Mouse (Mus musculus): ENCODE measurements around the gene Lhpp. TPM values are rescaled to one million over a fixed set of nuclear protein-coding genes. Genes with fewer than 3 reads are reported as not detected.

The Lhpp gene
- polyA plus RNA-seq, 1 experiment from 2014 or later: 17.7 TPM

DNA sequence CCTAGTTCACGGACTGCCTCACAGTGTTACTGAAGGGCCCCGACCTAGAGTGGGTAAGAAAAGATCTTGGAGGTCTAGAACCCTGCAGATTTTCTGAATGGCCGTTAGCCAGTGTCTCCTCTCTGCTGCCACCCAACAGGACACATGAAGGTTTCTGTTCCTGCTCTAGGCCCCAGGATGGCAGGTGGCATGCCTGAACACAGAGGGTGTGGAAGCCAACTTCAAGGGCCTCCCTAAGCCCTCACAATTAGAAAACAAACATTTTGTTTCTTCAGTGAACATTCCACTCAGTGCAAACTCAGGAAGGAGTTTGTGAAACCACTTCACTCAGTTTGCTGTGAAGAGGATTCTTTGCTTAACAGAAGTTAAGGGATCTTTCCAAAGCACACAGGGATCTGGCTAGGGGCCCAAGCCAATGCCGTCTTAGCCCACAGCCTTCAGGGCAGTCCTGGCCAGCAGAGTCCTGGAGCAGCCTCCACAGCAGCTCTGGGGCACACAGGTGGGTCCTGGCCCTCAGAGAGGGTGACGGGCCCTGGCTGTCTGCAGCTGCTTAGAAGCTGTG, 114.1 kb downstream of the Lhpp start:
- Histone ChIP-seq H3K4me3 (no peak overlapping the region), H3K9me3 (replicated peaks) (no peaks in the 10 kb centered on the region), H3K4me2 (replicated peaks) (no peak overlapping the region), H3K27me3 (no peaks in the 10 kb centered on the region), H3K27ac (no peak overlapping the region), H3K4me1 (peaks cover 22% of the 10 kb centered on the region), H3K36me3 (0 out of 2 replicates have a peak, but pooled peaks cover 3% of the 10 kb centered on the region), H3K9ac (no peak overlapping the region)
- 91% methylated on average over 5 of the region's 5 CpGs for WGBS
- ATAC-seq (ENCODE audit: low FRiP score): no peak

GRCm38 (mm10) chr7:132726106-132726861, 115.8 kb downstream of the Lhpp start:
- Histone ChIP-seq H3K36me3 (0 out of 2 replicates have a peak, but pooled peaks cover 3% of the 10 kb centered on the region), H3K4me3 (no peak overlapping the region), H3K4me2 (replicated peaks) (no peak overlapping the region), H3K9me3 (replicated peaks) (no peaks in the 10 kb centered on the region), H3K9ac (no peak overlapping the region), H3K27me3 (no peaks in the 10 kb centered on the region), H3K27ac (no peak overlapping the region), H3K4me1 (peaks cover 20% of the 10 kb centered on the region; the same call in 1 of the 2 replicates)
- 71% methylated on average over 13 of the region's 13 CpGs for WGBS
- ATAC-seq (ENCODE audit: low FRiP score): no peak

GRCm38 (mm10) chr7:132729093-132729831, 118.8 kb downstream of the Lhpp start:
- peaks cover 44% of the 10 kb centered on the region for H3K4me1 ChIP-seq
- WGBS: 74% methylated on average over 4 of the region's 4 CpGs
- no peaks in the 10 kb centered on the region for H3K27me3 ChIP-seq
- no peak for ATAC-seq (ENCODE audit: low FRiP score)
- H3K27ac ChIP-seq: no peak overlapping the region
- 0 out of 2 replicates have a peak, but pooled peaks cover 3% of the 10 kb centered on the region for H3K36me3 ChIP-seq
- H3K9me3 ChIP-seq (replicated peaks): no peaks in the 10 kb centered on the region
- H3K9ac ChIP-seq: no peak overlapping the region
- no peak overlapping the region for H3K4me3 ChIP-seq
- H3K4me2 ChIP-seq (replicated peaks): no peak overlapping the region

- no peak for ATAC-seq (ENCODE audit: low FRiP score)
- Histone ChIP-seq H3K4me3 (no peak overlapping the region), H3K4me1 (peaks cover 53% of the 10 kb centered on the region), H3K9me3 (replicated peaks) (no peaks in the 10 kb centered on the region), H3K9ac (no peak overlapping the region), H3K27ac (0 out of 2 replicates have a peak overlapping the region, but pooled peaks have one; percentile 30), H3K27me3 (no peaks in the 10 kb centered on the region), H3K36me3 (0 out of 2 replicates have a peak, but pooled peaks cover 3% of the 10 kb centered on the region), H3K4me2 (replicated peaks) (no peak overlapping the region)
- WGBS: 65% methylated on average over 7 of the region's 7 CpGs
Measured at GRCm38 (mm10) chr7:132730510-132730909, 120.1 kb downstream of the Lhpp start.

DNA sequence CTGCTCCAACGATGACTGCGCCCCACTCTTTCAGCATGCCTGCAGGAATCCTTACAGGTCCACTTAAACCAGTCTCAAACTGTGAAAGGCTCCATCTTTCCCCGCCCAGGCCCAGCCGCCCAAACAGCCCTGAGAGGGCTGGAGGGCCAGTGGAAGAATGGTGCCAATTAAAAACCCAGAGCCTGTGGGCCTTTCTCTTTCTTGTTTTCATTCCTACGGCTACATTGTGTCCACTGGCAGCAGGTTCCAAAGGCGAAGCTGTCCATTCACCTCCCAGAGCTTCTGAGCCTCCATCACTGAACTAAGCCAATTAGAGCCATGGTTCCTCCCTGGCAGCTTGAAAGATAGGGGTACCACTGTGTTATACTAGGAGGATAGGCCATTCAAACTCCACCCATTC, 121.1 kb downstream of the Lhpp start:
- H3K27ac ChIP-seq: 0 out of 2 replicates have a peak overlapping the region, but pooled peaks have one; percentile 24
- WGBS: 40% methylated on average over 6 of the region's 6 CpGs
- H3K9me3 ChIP-seq (replicated peaks): no peaks in the 10 kb centered on the region
- peaks cover 64% of the 10 kb centered on the region for H3K4me1 ChIP-seq
- H3K9ac ChIP-seq: no peak overlapping the region
- 0 out of 2 replicates have a peak, but pooled peaks cover 3% of the 10 kb centered on the region for H3K36me3 ChIP-seq
- ATAC-seq (ENCODE audit: low FRiP score): no peak
- H3K4me3 ChIP-seq: no peak overlapping the region
- H3K27me3 ChIP-seq: no peaks in the 10 kb centered on the region
- H3K4me2 ChIP-seq (replicated peaks): no peak overlapping the region

DNA sequence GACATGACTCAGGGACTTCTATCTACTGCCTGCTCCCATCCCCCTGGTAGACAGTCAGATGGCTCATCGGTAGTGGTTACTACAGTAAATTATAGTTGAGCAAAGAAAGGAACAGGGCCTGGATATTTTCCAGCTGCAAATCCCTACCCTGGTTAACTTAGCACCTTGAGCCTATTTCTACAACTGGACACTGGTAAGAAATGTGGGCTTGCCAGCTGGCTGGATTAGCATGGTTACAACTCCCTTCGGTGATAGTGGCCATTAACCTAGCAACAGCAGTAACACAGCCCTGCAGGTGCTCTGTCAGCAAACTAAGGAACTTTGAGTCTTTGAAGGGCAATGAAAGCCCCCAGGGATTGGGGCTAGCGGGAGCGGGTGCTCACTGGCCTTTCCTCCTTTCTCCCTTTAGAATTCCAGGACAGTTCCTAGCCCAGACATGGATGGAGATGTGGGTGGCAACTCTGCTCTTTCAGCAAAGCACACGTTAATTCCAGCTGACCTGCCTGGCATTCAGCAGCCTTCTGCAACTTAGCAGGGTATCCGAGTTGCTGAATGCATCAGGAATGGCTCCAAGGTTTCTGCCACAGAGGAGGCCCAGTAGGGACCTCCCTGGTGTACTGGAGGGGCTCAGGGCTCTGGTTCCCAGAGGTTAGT, 121.8 kb downstream of the Lhpp start:
- no peak overlapping the region for H3K4me3 ChIP-seq
- peaks cover 64% of the 10 kb centered on the region for H3K4me1 ChIP-seq
- no peak for ATAC-seq (ENCODE audit: low FRiP score)
- no peaks in the 10 kb centered on the region for H3K9me3 ChIP-seq (replicated peaks)
- H3K9ac ChIP-seq: no peak overlapping the region
- no peaks in the 10 kb centered on the region for H3K27me3 ChIP-seq
- peak overlapping the region; percentile 24; the same call in 1 of the 2 replicates for H3K27ac ChIP-seq
- no peak overlapping the region for H3K4me2 ChIP-seq (replicated peaks)
- H3K36me3 ChIP-seq: 0 out of 2 replicates have a peak, but pooled peaks cover 3% of the 10 kb centered on the region
- 47% methylated on average over 6 of the region's 6 CpGs for WGBS

GRCm38 (mm10) chr7:132733521-132733920, 123.1 kb downstream of the Lhpp start:
- H3K27ac ChIP-seq: peak overlapping the region; percentile 62
- H3K36me3 ChIP-seq: 0 out of 2 replicates have a peak, but pooled peaks cover 3% of the 10 kb centered on the region
- ATAC-seq (ENCODE audit: low FRiP score): no peak
- H3K4me3 ChIP-seq: no peak overlapping the region
- H3K4me1 ChIP-seq: peaks cover 62% of the 10 kb centered on the region
- H3K4me2 ChIP-seq (replicated peaks): no peak overlapping the region
- 44% methylated on average over 6 of the region's 6 CpGs for WGBS
- H3K27me3 ChIP-seq: no peaks in the 10 kb centered on the region
- H3K9ac ChIP-seq: no peak overlapping the region
- H3K9me3 ChIP-seq (replicated peaks): no peaks in the 10 kb centered on the region

GRCm38 (mm10) chr7:132734222-132734621, 123.8 kb downstream of the Lhpp start:
- peak overlapping the region; percentile 62; the same call in 1 of the 2 replicates for H3K27ac ChIP-seq
- 68% methylated on average over 9 of the region's 9 CpGs for WGBS
- no peak for ATAC-seq (ENCODE audit: low FRiP score)
- H3K9me3 ChIP-seq (replicated peaks): no peaks in the 10 kb centered on the region
- H3K4me2 ChIP-seq (replicated peaks): no peak overlapping the region
- H3K9ac ChIP-seq: no peak overlapping the region
- peaks cover 61% of the 10 kb centered on the region for H3K4me1 ChIP-seq
- no peak overlapping the region for H3K4me3 ChIP-seq
- H3K27me3 ChIP-seq: no peaks in the 10 kb centered on the region
- 0 out of 2 replicates have a peak, but pooled peaks cover 3% of the 10 kb centered on the region for H3K36me3 ChIP-seq

GRCm38 (mm10) chr7:132735145-132735544, 124.7 kb downstream of the Lhpp start:
- no peak overlapping the region for H3K4me2 ChIP-seq (replicated peaks)
- H3K4me3 ChIP-seq: no peak overlapping the region
- H3K9ac ChIP-seq: no peak overlapping the region
- WGBS: 58% methylated on average over 5 of the region's 5 CpGs
- H3K9me3 ChIP-seq (replicated peaks): no peaks in the 10 kb centered on the region
- H3K27ac ChIP-seq: no peak overlapping the region
- peaks cover 56% of the 10 kb centered on the region for H3K4me1 ChIP-seq
- H3K27me3 ChIP-seq: no peaks in the 10 kb centered on the region
- no peak for ATAC-seq (ENCODE audit: low FRiP score)
- no peaks in the 10 kb centered on the region for H3K36me3 ChIP-seq

GRCm38 (mm10) chr7:132736099-132736862, 125.8 kb downstream of the Lhpp start:
- no peak overlapping the region for H3K9ac ChIP-seq
- 60% methylated on average over 17 of the region's 17 CpGs for WGBS
- no peak overlapping the region; the same call in 1 of the 2 replicates for H3K27ac ChIP-seq
- peaks cover 54% of the 10 kb centered on the region for H3K4me1 ChIP-seq
- H3K4me3 ChIP-seq: no peak overlapping the region
- no peaks in the 10 kb centered on the region for H3K27me3 ChIP-seq
- no peak overlapping the region for H3K4me2 ChIP-seq (replicated peaks)
- no peak for ATAC-seq (ENCODE audit: low FRiP score)
- H3K9me3 ChIP-seq (replicated peaks): no peaks in the 10 kb centered on the region
- peaks cover 1% of the 10 kb centered on the region; the same call in 1 of the 2 replicates for H3K36me3 ChIP-seq

- WGBS: 93% methylated on average over 6 of the region's 6 CpGs
- ATAC-seq (ENCODE audit: low FRiP score): no peak
- no peak overlapping the region for H3K4me2 ChIP-seq (replicated peaks)
Measured at GRCm38 (mm10) chr7:132738844-132739243, 128.4 kb downstream of the Lhpp start.

More at GRCm38 (mm10) chr7:132738844-132739243, 128.4 kb downstream of the Lhpp start:
- Histone ChIP-seq H3K27ac (no peak overlapping the region), H3K27me3 (no peaks in the 10 kb centered on the region), H3K36me3 (peaks cover 3% of the 10 kb centered on the region; the same call in 1 of the 2 replicates), H3K9me3 (replicated peaks) (no peaks in the 10 kb centered on the region), H3K4me1 (peaks cover 29% of the 10 kb centered on the region), H3K9ac (no peak overlapping the region), H3K4me3 (no peak overlapping the region)
